Mouse (Mus musculus): ENCODE measurements around the gene Rbfox1.

Gene Rbfox1

GRCm38 (mm10) chr16:6479094-6479590 is 594.0 kb downstream of the Rbfox1 start:
- DNase-seq (ENCODE audit: low spot score in 2 of 2) = no peak

- DNase-seq (ENCODE audit: low spot score in 2 of 2) = no peak
Measured at GRCm38 (mm10) chr16:6479616-6480410, 594.7 kb downstream of the Rbfox1 start.

GRCm38 (mm10) chr16:6480411-6480728 is 595.2 kb downstream of the Rbfox1 start:
- peak; percentile 58 to 78 for DNase-seq (ENCODE audit: low spot score in 2 of 2)

GRCm38 (mm10) chr16:6483628-6484027 is 598.5 kb downstream of the Rbfox1 start:
- DNase-seq (ENCODE audit: low spot score in 2 of 2) = no peak

- DNase-seq (ENCODE audit: low spot score in 2 of 2) = no peak
Measured at GRCm38 (mm10) chr16:6485631-6486030, 600.5 kb downstream of the Rbfox1 start.

GRCm38 (mm10) chr16:6502219-6502618 is 617.1 kb downstream of the Rbfox1 start:
- DNase-seq (ENCODE audit: low spot score in 2 of 2) = no peak

GRCm38 (mm10) chr16:6503573-6504331 is 618.6 kb downstream of the Rbfox1 start:
- peak; percentile 50 to 61 for DNase-seq (ENCODE audit: low spot score in 2 of 2)

GRCm38 (mm10) chr16:6508924-6509323 is 623.8 kb downstream of the Rbfox1 start:
- DNase-seq (ENCODE audit: low spot score in 2 of 2) = no peak

GRCm38 (mm10) chr16:6519474-6519873 is 634.3 kb downstream of the Rbfox1 start:
- DNase-seq (ENCODE audit: low spot score in 2 of 2) = no peak

- no peak for DNase-seq (ENCODE audit: low spot score in 2 of 2)
Measured at GRCm38 (mm10) chr16:6525507-6526170, 640.5 kb downstream of the Rbfox1 start.

GRCm38 (mm10) chr16:6531459-6531858 is 646.3 kb downstream of the Rbfox1 start:
- DNase-seq (ENCODE audit: low spot score in 2 of 2) = no peak

GRCm38 (mm10) chr16:6532077-6532995 is 647.2 kb downstream of the Rbfox1 start:
- no peak for DNase-seq (ENCODE audit: low spot score in 2 of 2)

GRCm38 (mm10) chr16:6555776-6556175 is 670.6 kb downstream of the Rbfox1 start:
- no peak for DNase-seq (ENCODE audit: low spot score in 2 of 2)

GRCm38 (mm10) chr16:6557726-6558125 is 672.6 kb downstream of the Rbfox1 start:
- DNase-seq (ENCODE audit: low spot score in 2 of 2) = no peak

- DNase-seq (ENCODE audit: low spot score in 2 of 2) = no peak
Measured at GRCm38 (mm10) chr16:6584700-6585099, 699.5 kb downstream of the Rbfox1 start.

- DNase-seq (ENCODE audit: low spot score in 2 of 2) = no peak
Measured at GRCm38 (mm10) chr16:6585204-6585603, 700.0 kb downstream of the Rbfox1 start.

- DNase-seq (ENCODE audit: low spot score in 2 of 2) = no peak
Measured at GRCm38 (mm10) chr16:6616526-6616925, 731.4 kb downstream of the Rbfox1 start.

GRCm38 (mm10) chr16:6640330-6640729 is 755.2 kb downstream of the Rbfox1 start:
- DNase-seq (ENCODE audit: low spot score in 2 of 2) = no peak

- DNase-seq (ENCODE audit: low spot score in 2 of 2) = no peak
Measured at GRCm38 (mm10) chr16:6646941-6647340, 761.8 kb downstream of the Rbfox1 start.

- no peak for DNase-seq (ENCODE audit: low spot score in 2 of 2)
Measured at GRCm38 (mm10) chr16:6648753-6649152, 763.6 kb downstream of the Rbfox1 start.

- DNase-seq (ENCODE audit: low spot score in 2 of 2) = no peak
Measured at GRCm38 (mm10) chr16:6658594-6658993, 773.4 kb downstream of the Rbfox1 start.

All from frontal cortex, postnatal 25 days (tissue).